Mouse (Mus musculus) monocyte, adult 2 months (primary cell): ENCODE results near the gene Lipe.

Experiments used
- DNase-seq, 2 experiments: peaks; one replicate each; pipeline ENCODE4 v3.0.0; 2022; ENCODE audit warnings: low spot score in 2 of 2, low read depth in 1 of 2

The Lipe gene

DNA sequence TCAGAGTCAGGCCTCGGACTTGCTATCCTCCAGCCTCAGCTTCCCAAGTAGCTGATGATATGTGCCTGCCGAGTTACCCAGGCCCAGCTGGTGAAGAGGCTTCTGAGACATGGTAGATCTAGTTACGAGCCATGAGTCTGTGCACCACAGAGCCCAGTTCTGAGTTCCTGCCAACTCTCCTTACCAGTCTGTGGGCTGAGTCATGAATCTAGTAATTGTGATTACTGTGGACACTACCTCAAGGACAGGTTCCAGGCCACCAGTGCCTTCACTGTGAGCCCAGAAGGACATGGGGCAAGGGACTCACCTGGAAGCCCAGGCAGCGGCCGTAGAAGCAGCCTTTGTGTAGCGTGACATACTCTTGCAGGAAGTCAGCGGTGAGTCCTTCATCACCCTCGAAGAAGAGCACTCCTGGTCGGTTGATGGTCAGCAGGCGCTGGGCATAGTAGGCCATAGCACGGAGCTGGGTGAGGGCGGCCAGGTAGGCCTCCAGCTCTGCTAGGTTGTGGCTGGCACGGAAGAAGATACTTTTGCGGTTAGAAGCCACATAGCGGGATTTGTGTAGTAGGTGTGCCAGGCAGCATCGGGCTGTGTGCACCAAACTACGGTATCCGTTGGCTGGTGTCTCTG lies 10.6 kb downstream of the Lipe start:
- DNase-seq = no peak

DNA sequence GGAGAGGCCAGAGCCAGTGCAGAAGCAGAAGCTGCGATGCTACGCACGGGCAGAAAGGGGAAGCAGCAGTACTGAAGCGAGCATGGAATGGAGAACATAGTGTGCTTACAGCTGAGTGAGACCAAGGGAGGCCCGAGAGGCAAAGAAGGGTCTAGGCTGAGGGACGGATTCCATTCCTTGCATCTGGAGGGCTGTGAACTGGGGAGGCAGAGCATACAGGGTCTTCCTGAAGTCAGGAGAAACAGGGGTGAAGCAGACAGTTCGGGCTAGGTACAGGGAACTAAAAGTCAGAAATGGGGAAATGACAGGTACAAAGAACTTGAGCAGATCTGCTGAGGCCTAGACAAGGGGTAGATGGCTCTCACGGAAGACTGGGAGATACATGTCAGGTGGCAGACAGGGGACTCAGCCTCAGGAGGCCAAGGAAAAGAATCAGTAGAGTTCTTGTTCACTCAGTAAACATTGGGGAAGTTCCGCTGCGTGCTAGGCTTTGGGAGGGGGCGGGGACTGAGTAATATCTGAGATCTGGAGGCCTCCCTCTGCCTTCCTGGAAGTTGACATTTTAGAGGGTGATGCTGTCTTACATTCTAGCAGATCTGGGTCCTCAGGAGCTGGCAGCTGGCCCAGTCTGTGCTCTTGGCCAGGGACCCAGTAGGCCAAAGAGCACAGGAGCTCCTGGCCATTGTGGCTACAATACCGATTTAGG lies 12.5 kb downstream of the Lipe start:
- DNase-seq = peak; percentile 48 to 72

DNA sequence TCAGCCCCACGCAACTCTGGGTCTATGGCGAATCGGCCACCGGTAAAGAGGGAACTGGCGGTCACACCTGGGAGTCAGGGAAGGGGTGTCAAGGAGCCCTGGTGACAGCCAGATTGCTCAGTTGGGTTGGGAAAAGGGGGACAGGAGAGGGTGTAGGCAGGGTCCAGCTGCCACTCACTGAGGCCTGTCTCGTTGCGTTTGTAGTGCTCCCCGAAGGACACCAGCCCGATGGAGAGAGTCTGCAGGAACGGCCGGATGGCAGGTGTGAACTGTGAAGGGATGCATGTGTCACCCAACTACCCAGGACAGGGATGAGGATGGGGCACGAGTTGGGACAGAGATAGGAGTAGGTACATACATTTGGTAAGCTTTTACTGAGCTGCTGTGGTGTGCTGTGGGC lies 13.3 kb downstream of the Lipe start:
- DNase-seq = no peak

DNA sequence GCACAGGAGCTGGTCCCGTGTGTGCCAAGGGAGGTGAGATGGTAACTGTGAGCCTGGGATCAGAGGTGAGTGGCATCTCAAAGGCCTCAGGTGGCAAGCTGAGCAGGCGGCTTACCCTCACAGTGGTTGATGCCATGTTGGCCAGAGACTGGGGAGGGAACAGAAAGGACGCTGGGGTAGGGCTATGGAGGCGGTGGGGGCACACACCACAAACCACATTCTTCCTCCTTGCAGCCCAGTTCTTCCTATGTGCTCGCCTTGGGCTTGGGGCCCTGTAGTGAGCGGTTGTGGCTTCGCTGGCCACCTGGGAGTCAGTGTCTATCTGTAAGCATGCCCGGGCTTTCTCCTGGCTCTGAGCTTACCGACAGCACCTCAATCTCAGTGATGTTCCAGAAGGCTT lies 13.7 kb downstream of the Lipe start:
- DNase-seq = no peak

GRCm38 (mm10) chr7:25384318-25384717 lies 14.2 kb downstream of the Lipe start:
- no peak for DNase-seq

DNA sequence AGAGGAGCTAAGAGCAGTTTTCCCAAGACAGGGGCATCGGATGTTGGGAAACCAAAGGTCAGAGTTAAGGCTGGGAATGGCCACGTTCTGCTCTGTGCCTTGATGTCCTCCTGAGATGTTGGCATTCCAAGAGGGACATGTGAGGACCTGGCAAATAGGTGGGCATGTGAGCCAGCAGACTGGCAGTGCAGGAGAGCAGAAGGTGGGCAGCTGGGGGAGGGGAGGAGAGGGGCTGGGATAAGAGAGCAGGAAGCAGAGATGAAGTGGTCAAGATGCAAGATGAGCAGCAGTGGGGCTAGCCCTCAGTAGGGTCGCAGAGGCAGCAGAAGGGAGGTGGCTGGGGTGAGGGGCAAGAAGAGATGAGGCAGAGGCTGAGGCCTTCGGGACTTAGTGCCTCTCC lies 14.6 kb downstream of the Lipe start:
- DNase-seq = no peak

GRCm38 (mm10) chr7:25383385-25383784 lies 15.1 kb downstream of the Lipe start:
- DNase-seq = no peak

GRCm38 (mm10) chr7:25382541-25382940 lies 16.0 kb downstream of the Lipe start:
- no peak for DNase-seq

- DNase-seq = no peak
Observed at GRCm38 (mm10) chr7:25381284-25381680, 17.2 kb downstream of the Lipe start.

GRCm38 (mm10) chr7:25380392-25381283 lies 17.9 kb downstream of the Lipe start:
- DNase-seq = no peak

GRCm38 (mm10) chr7:25379551-25380351 lies 18.8 kb downstream of the Lipe start:
- DNase-seq = no peak

DNA sequence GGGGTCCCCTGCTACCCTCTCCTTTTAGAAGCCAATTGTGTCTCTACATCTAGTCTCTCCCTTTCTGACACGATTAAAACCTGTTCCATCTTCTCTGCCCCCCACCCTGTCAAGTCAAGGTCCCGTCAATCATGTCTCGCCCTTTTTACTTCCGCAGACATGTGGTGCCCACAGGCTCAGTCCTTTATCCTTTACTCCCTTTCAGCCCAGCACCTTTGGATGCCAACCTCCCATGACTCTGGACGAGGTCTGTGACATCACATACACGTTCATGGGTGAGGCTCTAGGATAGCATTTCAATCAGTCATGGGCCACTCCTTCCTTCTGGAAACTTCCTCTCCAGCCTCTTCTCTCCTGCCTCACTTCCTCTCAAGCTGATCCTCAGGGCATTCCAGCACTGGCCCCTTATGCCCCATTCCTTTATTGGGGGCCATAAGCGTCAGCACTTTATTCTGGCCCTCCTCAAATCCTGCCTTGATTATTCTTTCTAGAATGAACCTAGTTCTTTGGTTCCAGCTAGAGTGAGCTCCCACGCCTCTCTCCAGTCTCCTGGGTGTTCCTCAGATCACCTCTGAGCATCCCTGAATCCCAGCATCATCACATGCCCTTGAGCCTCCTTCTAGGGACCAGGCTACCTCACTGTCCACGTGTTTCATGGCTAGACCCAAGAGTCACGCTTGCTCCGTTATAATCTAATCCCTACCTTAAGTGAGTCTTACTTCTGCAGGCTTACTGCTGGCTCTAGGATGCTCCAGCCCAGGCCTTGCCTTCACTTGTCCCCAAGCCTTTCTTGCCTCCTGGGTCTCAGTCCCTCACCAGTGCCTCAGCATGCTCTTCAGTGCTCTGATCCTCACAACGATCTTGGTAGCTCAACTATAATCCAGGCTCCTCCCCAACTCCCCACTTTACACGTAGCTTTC lies 20.1 kb downstream of the Lipe start:
- DNase-seq = no peak

GRCm38 (mm10) chr7:25377100-25377700 lies 21.3 kb downstream of the Lipe start:
- no peak for DNase-seq

- no peak for DNase-seq
Observed at GRCm38 (mm10) chr7:25376556-25376955, 22.0 kb downstream of the Lipe start.

GRCm38 (mm10) chr7:25372441-25372840 lies 26.1 kb downstream of the Lipe start:
- no peak for DNase-seq

DNA sequence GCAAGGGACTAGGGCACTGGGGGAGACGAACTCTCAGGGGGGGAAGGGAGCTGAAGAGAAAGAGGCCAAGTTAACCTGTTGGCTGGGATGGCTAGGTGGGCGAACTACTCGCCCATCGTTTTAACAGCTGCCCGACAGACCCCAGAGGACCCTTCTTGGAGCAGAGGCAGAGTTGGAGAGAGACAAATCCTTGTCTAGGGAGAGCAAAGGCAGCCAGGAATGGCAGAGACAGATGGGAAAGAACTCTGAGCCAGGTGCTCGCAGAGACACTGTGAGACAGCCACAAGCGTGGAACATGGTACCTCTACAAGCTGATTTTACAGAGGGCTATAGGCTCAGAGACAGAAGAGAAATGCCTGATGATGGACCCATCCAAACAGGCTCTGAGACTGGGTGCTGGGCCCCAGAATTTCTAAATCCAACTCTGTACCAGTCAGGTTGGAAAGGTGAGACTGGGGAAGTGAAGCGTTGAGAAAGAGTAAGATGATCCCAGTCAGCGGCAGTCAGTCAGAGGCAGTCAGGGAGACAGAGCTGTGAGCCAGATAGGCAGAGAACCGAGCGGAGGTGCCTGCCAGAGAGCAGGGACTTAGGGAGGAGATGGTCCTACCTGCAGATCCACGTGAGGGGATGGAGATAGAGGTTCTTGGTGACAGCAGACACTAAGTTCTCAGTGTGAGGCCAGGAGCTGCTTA lies 29.3 kb downstream of the Lipe start, which contains the start of gene Cnfn:
TSS of gene Cnfn (minus strand) at position 667 of the 692 bp plus-strand sequence.
- DNase-seq = no peak

GRCm38 (mm10) chr7:25368333-25368732 lies 30.2 kb downstream of the Lipe start:
- DNase-seq = no peak

GRCm38 (mm10) chr7:25367632-25368293 lies 30.7 kb downstream of the Lipe start:
- DNase-seq = no peak
